Mouse (Mus musculus) heart, adult 2 months (tissue): ENCODE data around the gene Trarg1.

ENCODE experiments used
- CTCF ChIP-seq: fragments of 200-600 bp; IDR thresholded peaks from 2 replicates; pipeline ENCODE4 v1.8.1; 2022; ENCODE audit warnings: antibody characterized with exemption, mild to moderate bottlenecking, moderate library complexity
- EP300 ChIP-seq: fragments of 200-500 bp; IDR thresholded peaks from 2 replicates; pipeline ENCODE4 v1.6.1; 2011; ENCODE audit warnings: low read depth, low read length, control low read depth; ENCODE audit not compliant: insufficient read depth

- TF ChIP-seq CTCF = no peak
- no peak for TF ChIP-seq EP300
Measured at GRCm38 (mm10) chr11:76672561-76673384, 6.8 kb upstream of the Trarg1 start.
